Comparison of ENCODE assay signal across 24 mouse cellular contexts in the genomic region with DNA sequence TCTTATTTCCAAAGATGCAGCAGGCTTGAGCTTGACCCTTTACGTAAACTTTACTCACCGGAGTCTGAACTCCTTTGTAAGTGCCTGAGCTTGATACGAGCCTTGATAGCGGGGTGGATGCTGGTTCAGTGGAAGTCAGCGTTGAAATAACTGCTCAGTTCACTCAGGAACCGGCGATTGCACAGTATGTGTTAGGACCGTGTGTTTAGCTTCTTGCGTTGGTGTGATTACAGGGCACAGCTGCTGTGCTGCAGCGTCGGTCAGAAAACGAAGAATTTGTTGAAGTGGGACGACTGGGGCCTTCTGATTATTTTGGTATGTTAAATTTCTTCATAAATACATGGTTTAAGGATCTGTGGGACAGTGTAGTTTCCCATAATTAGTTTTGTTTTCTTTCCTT. TPM values are rescaled to one million over a fixed set of nuclear protein-coding genes. Genes with fewer than 3 reads are reported as not detected.
DNase-seq lines count a peak whose midpoint lies in the region; ATAC-seq and TF ChIP-seq lines count a peak whose summit lies in the region.
"Had no signal": no experiment of that assay in that cellular context is flagged by ENCODE, and none has a peak within 500 bp of the region (broad histone marks: within the 10 kb centered on the region; RNA-seq: fewer than 3 reads in every experiment).

No protein-coding gene starts in this region.

- no peaks in the 10 kb centered on the region for H3K27me3 ChIP-seq in lung, postnatal 0 days (replicated peaks; ENCODE audit: insufficient read depth, low read length)
- no peaks in the 10 kb centered on the region for H3K27me3 ChIP-seq in midbrain, embryonic 11.5 days (ENCODE audit: control insufficient read depth, insufficient read depth, low read length)
- H3K27me3 ChIP-seq in midbrain, embryonic 14.5 days (ENCODE audit: control insufficient read depth, insufficient read depth, low read length), result no peaks in the 10 kb centered on the region
- H3K27me3 ChIP-seq: CH12.LX; embryonic facial prominence, embryonic 12.5 days; forebrain, embryonic 13.5 days; forebrain, embryonic 15.5 days; Patski had no signal

- no peak overlapping the region for H3K9ac ChIP-seq in lung, postnatal 0 days (replicated peaks; ENCODE audit: low read depth)
- H3K9ac ChIP-seq in midbrain, embryonic 11.5 days (ENCODE audit: low read length), result no peak overlapping the region
- no peak overlapping the region for H3K9ac ChIP-seq in midbrain, embryonic 14.5 days (replicated peaks; ENCODE audit: low read length)
- H3K9ac ChIP-seq: embryonic facial prominence, embryonic 12.5 days; forebrain, embryonic 13.5 days; forebrain, embryonic 15.5 days had no signal

- H3K9me3 ChIP-seq in lung, postnatal 0 days (ENCODE audit: low read length), result no peaks in the 10 kb centered on the region
- H3K9me3 ChIP-seq in midbrain, embryonic 11.5 days (ENCODE audit: control insufficient read depth, low read length), result no peaks in the 10 kb centered on the region
- H3K9me3 ChIP-seq in midbrain, embryonic 14.5 days (ENCODE audit: control insufficient read depth, low read length), result no peaks in the 10 kb centered on the region
- H3K9me3 ChIP-seq: embryonic facial prominence, embryonic 10.5 days; embryonic facial prominence, embryonic 12.5 days; forebrain, embryonic 13.5 days; forebrain, embryonic 15.5 days; G1E had no signal

- peak; percentile 40; the same call in 1 of the 2 replicates for ATAC-seq in lung, postnatal 0 days
- ATAC-seq in midbrain, embryonic 11.5 days (ENCODE audit: low FRiP score), result no peak
- no peak for ATAC-seq in midbrain, embryonic 14.5 days (ENCODE audit: low FRiP score, low TSS enrichment)
- ATAC-seq: activated CD4-positive, CD25-positive, alpha-beta regulatory T cell, adult 4 months; CD4-positive, CD25-positive, alpha-beta regulatory T cell, adult 4 months; forebrain, embryonic 13.5 days; forebrain, embryonic 15.5 days; Patski had no signal

- DNase-seq in heart, adult 11 months, result peak; percentile 65
- no peak for DNase-seq in heart, adult 8-10 months (ENCODE audit: low spot score)
- peak; percentile 43 for DNase-seq in lung, postnatal 0 days (ENCODE audit: low spot score)
- no peak for DNase-seq in lung, adult 2 months
- peak; percentile 57 for DNase-seq in midbrain, embryonic 11.5 days (ENCODE audit: low spot score, missing footprints)
- DNase-seq in midbrain, embryonic 14.5 days, result no peak
- DNase-seq: adrenal gland, adult 8-10 months; adrenal gland, postnatal 14 days; adrenal gland, postnatal 36 days; B cell, adult 2 months; cerebellum, adult 11-12 months; cerebellum, adult 2 months; cerebellum, adult 9-10 months; cerebellum, postnatal 10 days; cerebellum, postnatal 25 days had no signal

- H3K4me3 ChIP-seq in lung, postnatal 0 days (ENCODE audit: low read depth, low read length), result no peak overlapping the region
- no peak overlapping the region for H3K4me3 ChIP-seq in lung, adult 2 months (replicated peaks; ENCODE audit: extremely low read depth, low read depth, low read length)
- no peak overlapping the region for H3K4me3 ChIP-seq in midbrain, embryonic 11.5 days (ENCODE audit: low read depth, low read length)
- H3K4me3 ChIP-seq in midbrain, embryonic 14.5 days (replicated peaks; ENCODE audit: low read depth, low read length), result no peak overlapping the region
- H3K4me3 ChIP-seq: embryonic facial prominence, embryonic 10.5 days; embryonic facial prominence, embryonic 12.5 days; forebrain, embryonic 13.5 days; forebrain, embryonic 15.5 days had no signal

- no peak for TF ChIP-seq POLR2A in lung, adult 2 months (IDR thresholded peaks at IDR 0.05; ENCODE audit: borderline replicate concordance, extremely low read depth, low read depth, low read length)

- H3K27ac ChIP-seq in lung, postnatal 0 days (ENCODE audit: low read length), result 0 out of 2 replicates have a peak overlapping the region, but pooled peaks have one; percentile 32
- no peak overlapping the region for H3K27ac ChIP-seq in midbrain, embryonic 11.5 days (ENCODE audit: low read depth, low read length)
- H3K27ac ChIP-seq in midbrain, embryonic 14.5 days (replicated peaks; ENCODE audit: low read depth, low read length), result no peak overlapping the region
- H3K27ac ChIP-seq: embryonic facial prominence, embryonic 10.5 days; embryonic facial prominence, embryonic 12.5 days; forebrain, embryonic 13.5 days; forebrain, embryonic 15.5 days had no signal

- WGBS in lung, postnatal 0 days, result 76% methylated on average over 13 of the region's 13 CpGs
- WGBS in lung, adult 2 months, result 80% methylated on average over 13 of the region's 13 CpGs
- 96% methylated on average over 13 of the region's 13 CpGs for WGBS in midbrain, embryonic 11.5 days
- WGBS in midbrain, embryonic 14.5 days, result 97% methylated on average over 13 of the region's 13 CpGs

- no peak overlapping the region for H3K4me2 ChIP-seq in lung, postnatal 0 days (replicated peaks; ENCODE audit: low read depth, low read length)
- H3K4me2 ChIP-seq in midbrain, embryonic 11.5 days, result no peak overlapping the region
- H3K4me2 ChIP-seq in midbrain, embryonic 14.5 days (ENCODE audit: low read length), result no peak overlapping the region
- H3K4me2 ChIP-seq: embryonic facial prominence, embryonic 12.5 days; forebrain, embryonic 13.5 days; forebrain, embryonic 15.5 days had no signal

- no peak for TF ChIP-seq EP300 in lung, postnatal 0 days (IDR thresholded peaks at IDR 0.05)

- H3K36me3 ChIP-seq in lung, postnatal 0 days (ENCODE audit: insufficient read depth, low read length), result peaks cover 44% of the 10 kb centered on the region
- peaks cover 32% of the 10 kb centered on the region for H3K36me3 ChIP-seq in midbrain, embryonic 11.5 days (ENCODE audit: control insufficient read depth, insufficient read depth, low read length)
- H3K36me3 ChIP-seq in midbrain, embryonic 14.5 days (ENCODE audit: control insufficient read depth, insufficient read depth, low read length), result peaks cover 85% of the 10 kb centered on the region

- no peaks in the 10 kb centered on the region for H3K4me1 ChIP-seq in lung, postnatal 0 days (ENCODE audit: insufficient read depth, low read depth, low read length)
- H3K4me1 ChIP-seq in lung, adult 2 months (ENCODE audit: control insufficient read depth, insufficient read depth, low read length), result peaks cover 8% of the 10 kb centered on the region
- H3K4me1 ChIP-seq in midbrain, embryonic 11.5 days (ENCODE audit: control insufficient read depth, insufficient read depth, low read length), result no peaks in the 10 kb centered on the region
- H3K4me1 ChIP-seq in midbrain, embryonic 14.5 days (ENCODE audit: control insufficient read depth, insufficient read depth, low read length), result no peaks in the 10 kb centered on the region
- H3K4me1 ChIP-seq: embryonic facial prominence, embryonic 10.5 days; forebrain, embryonic 13.5 days; forebrain, embryonic 15.5 days had no signal

- no peak for TF ChIP-seq CTCF in lung, postnatal 0 days (IDR thresholded peaks at IDR 0.05)
- no peak for TF ChIP-seq CTCF in lung, adult 2 months (IDR thresholded peaks at IDR 0.05; ENCODE audit: insufficient read depth, low read length)

RNA-seq across cellular contexts. Expression of gene Prkar1a, which starts 17.2 kb away (rescaled TPM):
- 100 to 1,000 TPM; 347 to 373 (median 363) TPM for total RNA-seq in heart, adult 8-10 months (2022)
- polyA plus RNA-seq in lung, postnatal 0 days (2015; fragmentation: Nextera tagmentation; extraction: Ambion mirVana), result 305 TPM in 2 replicates
- polyA plus RNA-seq in lung, adult 2 months (2012; rRNA removed), result 110 and 128 TPM in 2 replicates
- polyA plus RNA-seq in midbrain, embryonic 11.5 days (2014; fragmentation: Nextera tagmentation; extraction: Ambion mirVana), result 435 and 478 TPM in 2 replicates
- polyA plus RNA-seq in midbrain, embryonic 14.5 days (2014; fragmentation: Nextera tagmentation; extraction: Ambion mirVana), result 494 and 582 TPM in 2 replicates

RNA-seq across cellular contexts. Expression of gene Wipi1, which starts 54.6 kb away (rescaled TPM):
- 100 to 1,000 TPM; 110 to 141 (median 120) TPM for total RNA-seq in heart, adult 8-10 months (2022)
- polyA plus RNA-seq in lung, postnatal 0 days (2015; fragmentation: Nextera tagmentation; extraction: Ambion mirVana), result 51.4 and 65.1 TPM in 2 replicates
- 16.3 and 20.3 TPM in 2 replicates for polyA plus RNA-seq in lung, adult 2 months (2012; rRNA removed)
- 11.1 and 12.4 TPM in 2 replicates for polyA plus RNA-seq in midbrain, embryonic 11.5 days (2014; fragmentation: Nextera tagmentation; extraction: Ambion mirVana)
- 6.5 and 9.9 TPM in 2 replicates for polyA plus RNA-seq in midbrain, embryonic 14.5 days (2014; fragmentation: Nextera tagmentation; extraction: Ambion mirVana)
- polyA plus RNA-seq: CD4-positive, CD25-positive, alpha-beta regulatory T cell, adult 4 months had no signal

RNA-seq across cellular contexts. Expression of gene Fam20a, which starts 55.7 kb away (rescaled TPM):
- 1 to 10 TPM; 5.4 to 7.7 (median 5.9) TPM for total RNA-seq in heart, adult 8-10 months (2022)
- polyA plus RNA-seq in lung, postnatal 0 days (2015; fragmentation: Nextera tagmentation; extraction: Ambion mirVana), result 8.4 and 12.5 TPM in 2 replicates
- polyA plus RNA-seq in lung, adult 2 months (2012; rRNA removed), result 16.6 and 17.6 TPM in 2 replicates
- 1.9 and 2.7 TPM in 2 replicates for polyA plus RNA-seq in midbrain, embryonic 11.5 days (2014; fragmentation: Nextera tagmentation; extraction: Ambion mirVana)
- 1.00 and 3.1 TPM in 2 replicates for polyA plus RNA-seq in midbrain, embryonic 14.5 days (2014; fragmentation: Nextera tagmentation; extraction: Ambion mirVana)
- polyA plus RNA-seq: G1E had no signal

Comparison
In these comparisons a context has a peak if more than half of its experiments do, and no peak if none do; other contexts are left out.
1. DNase-seq: peak in heart, adult 11 months (single experiment), lung, postnatal 0 days (single experiment) and midbrain, embryonic 11.5 days (single experiment); none in heart, adult 8-10 months (single experiment), lung, adult 2 months (single experiment) and midbrain, embryonic 14.5 days (single experiment).